19 mouse cellular contexts compared by ENCODE assay signal in the genomic region with DNA sequence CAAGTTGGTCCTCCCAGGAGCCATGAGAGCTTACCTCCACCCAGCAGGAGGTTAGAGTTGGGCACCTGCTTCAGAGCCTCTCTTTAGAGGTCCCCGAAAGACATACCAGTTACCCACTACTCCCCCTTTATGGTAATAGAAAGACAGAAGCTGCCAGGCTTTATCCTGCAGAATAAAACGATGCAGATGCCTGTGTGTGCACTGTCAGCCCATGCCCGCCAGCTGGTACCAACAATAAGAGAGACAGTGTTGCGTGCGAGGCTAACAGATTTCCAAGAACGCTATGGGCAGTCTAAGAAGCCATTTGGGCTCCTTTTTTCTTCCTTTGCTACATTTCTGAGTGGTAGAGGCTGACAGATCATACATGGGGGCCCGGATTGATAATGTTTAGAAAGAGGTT. TPM values are rescaled to one million over a fixed set of nuclear protein-coding genes. Genes with fewer than 3 reads are reported as not detected.
"Had no signal": no experiment of that assay in that cellular context is flagged by ENCODE, and none has a peak within 500 bp of the region (broad histone marks: within the 10 kb centered on the region; RNA-seq: fewer than 3 reads in every experiment).

No protein-coding gene starts in this region.

- H3K27me3 ChIP-seq: midbrain, embryonic 12.5 days; neural tube, embryonic 13.5 days; neural tube, embryonic 15.5 days had no signal

- H3K9ac ChIP-seq: lung, embryonic 14.5 days; midbrain, embryonic 12.5 days; neural tube, embryonic 13.5 days; neural tube, embryonic 15.5 days had no signal

- H3K9me3 ChIP-seq: midbrain, embryonic 10.5 days; midbrain, embryonic 12.5 days; neural tube, embryonic 13.5 days had no signal

- ATAC-seq: midbrain, embryonic 16.5 days had no signal

- H3K4me1 ChIP-seq: midbrain, embryonic 10.5 days; midbrain, embryonic 12.5 days; neural tube, embryonic 13.5 days; neural tube, embryonic 15.5 days had no signal

- H3K27ac ChIP-seq: midbrain, embryonic 10.5 days; midbrain, embryonic 12.5 days; neural tube, embryonic 13.5 days; neural tube, embryonic 15.5 days had no signal

- H3K4me3 ChIP-seq: midbrain, embryonic 10.5 days; midbrain, embryonic 12.5 days; myocyte; neural tube, embryonic 13.5 days; neural tube, embryonic 15.5 days had no signal

- H3K36me3 ChIP-seq: midbrain, embryonic 10.5 days; midbrain, embryonic 12.5 days; neural tube, embryonic 13.5 days; neural tube, embryonic 15.5 days had no signal

- H3K4me2 ChIP-seq: lung, embryonic 14.5 days; midbrain, embryonic 12.5 days; neural tube, embryonic 13.5 days; neural tube, embryonic 15.5 days had no signal

- DNase-seq: lung, embryonic 14.5 days; lung, postnatal 10 days; lung, postnatal 4 days; midbrain, embryonic 14.5 days; retina, postnatal 1 day; right cerebral cortex, adult 18-20 months; right cerebral cortex, postnatal 25 days; right cerebral cortex, postnatal 4 days; spleen, adult 18-20 months; thymus, adult 18-20 months; thymus, postnatal 14 days; thymus, postnatal 36 days had no signal

RNA-seq across cellular contexts. Expression of a gene that starts 41.7 kb away (rescaled TPM):
- total RNA-seq: megakaryocyte-erythroid progenitor cell, adult 5-6 weeks had no signal
